Mouse (Mus musculus) hindbrain, postnatal 0 days (tissue): Measurements from ENCODE around the gene Slfn4. TPM values are rescaled to one million over a fixed set of nuclear protein-coding genes. Genes with fewer than 3 reads are reported as not detected.
"Not testable (repeated sequence)": the region's sequence is repeated elsewhere in the genome, so short reads cannot be mapped to it uniquely, and the experiment has no call there.

Experiments used
- ATAC-seq: fragments of 200-750 bp; cut with Nextera tagmentation; 2 replicates; pipeline ENCODE4 v1.8.0; 2017; ENCODE audit warnings: mild to moderate bottlenecking, moderate TSS enrichment, moderate library complexity
- DNase-seq: peaks from one replicate; pipeline ENCODE4 v3.0.0-alpha.2; 2015; ENCODE audit warnings: low spot score
- H3K27ac ChIP-seq: fragments of 300-500 bp; sonication (generic); 2 replicates; pipeline ENCODE4 v1.5.1; 2014; ENCODE audit warnings: mild to moderate bottlenecking
- H3K27me3 ChIP-seq: fragments of 300-500 bp; sonication (generic); 2 replicates; pipeline ENCODE4 v1.6.1; 2014; ENCODE audit warnings: low read length, mixed read lengths; ENCODE audit not compliant: insufficient read depth
- H3K36me3 ChIP-seq: fragments of 300-500 bp; sonication (generic); 2 replicates; pipeline ENCODE4 v1.6.1; 2014; ENCODE audit warnings: low read length, mixed read lengths; ENCODE audit not compliant: insufficient read depth
- H3K4me1 ChIP-seq: fragments of 300-500 bp; sonication (generic); 2 replicates; pipeline ENCODE4 v1.6.1; 2014; ENCODE audit warnings: antibody characterized with exemption, low read length, mixed read lengths; ENCODE audit not compliant: insufficient read depth
- H3K4me2 ChIP-seq: fragments of 300-500 bp; sonication (generic); 2 replicates; pipeline ENCODE4 v1.6.1; 2014; ENCODE audit warnings: low read depth, mild to moderate bottlenecking, low read length, moderate library complexity, mixed read lengths
- H3K4me3 ChIP-seq: fragments of 300-500 bp; sonication (generic); 2 replicates; pipeline ENCODE4 v1.5.1; 2014; ENCODE audit warnings: low read length
- H3K9ac ChIP-seq: fragments of 300-500 bp; sonication (generic); replicated peaks from 2 replicates; pipeline ENCODE4 v1.6.1; 2014; ENCODE audit warnings: mild to moderate bottlenecking, low read length, moderate library complexity, mixed read lengths
- H3K9me3 ChIP-seq: fragments of 300-500 bp; sonication (generic); 2 replicates; pipeline ENCODE4 v1.6.1; 2016; ENCODE audit warnings: low read length, mixed read lengths
- CTCF ChIP-seq: IDR thresholded peaks from 2 replicates; pipeline ENCODE4 v1.5.1; 2016; ENCODE audit warnings: antibody characterized with exemption, control low read depth, low read depth
- WGBS: fragments of 180-500 bp; shearing (Covaris S2); extraction: QIAGEN DNeasy Blood & Tissue Kit; methylation state at CpG from one replicate; pipeline ENCODE4 v1.1.7; 2014; 5-methylcytosine and 5-hydroxymethylcytosine counted together
- polyA plus RNA-seq: library from polyadenylated mRNA; unstranded; fragments of >200 nt; fragmentation: Nextera tagmentation; extraction: Ambion mirVana; gene quantifications from 2 replicates; pipeline ENCODE4 v1.2.1, GENCODE M21; 2015
- total RNA-seq: library from RNA; depleted of rRNA; stranded (reverse); fragments of >200 nt; gene quantifications from 2 replicates; pipeline ENCODE4 v1.2.3, GENCODE M21; 2014; rRNA removed

Slfn4 gene
- total and polyA plus RNA-seq, 2 experiments from 2014 or later, result 0.08 to 0.21 TPM

DNA sequence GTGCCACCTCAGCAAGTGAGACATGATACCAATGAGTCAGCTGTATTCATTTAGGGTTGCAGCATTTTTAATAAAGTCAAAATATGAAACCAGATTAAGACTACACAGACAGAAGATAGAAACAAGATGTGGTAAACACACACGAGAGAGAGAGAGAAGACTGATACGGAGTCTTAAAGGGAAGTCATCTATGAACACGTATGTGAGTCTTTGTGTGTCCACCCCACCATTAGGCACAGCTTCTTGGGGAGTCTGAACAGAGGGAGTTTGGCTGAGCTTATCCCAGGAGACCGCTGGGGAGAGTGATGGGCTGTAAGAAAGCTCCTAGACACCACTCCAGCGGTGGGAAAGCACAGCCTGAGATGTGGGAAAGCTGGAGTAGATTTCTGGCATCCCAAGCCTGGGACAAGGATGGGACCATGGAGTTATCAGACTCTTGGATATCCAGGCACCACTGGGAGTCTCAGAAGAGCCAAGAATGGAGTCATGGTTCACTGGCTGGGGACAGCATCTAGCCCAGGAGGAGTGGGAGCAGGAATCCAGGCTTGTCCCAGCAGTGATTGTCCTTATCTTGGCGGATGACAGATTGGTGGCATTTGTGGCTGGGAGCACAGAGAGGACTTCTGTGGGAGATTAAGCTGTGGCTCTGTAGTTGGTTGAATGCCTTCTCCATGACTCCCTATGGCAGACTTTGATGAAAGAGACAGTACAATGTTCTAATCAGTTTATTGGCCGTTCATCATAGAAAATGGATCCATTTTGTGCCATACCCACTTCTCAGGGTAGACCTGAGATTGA lies 53.1 kb downstream of the Slfn4 start:
- Histone ChIP-seq H3K9ac (no peak overlapping the region), H3K4me3 (no peak overlapping the region), H3K9me3 (no peaks in the 10 kb centered on the region), H3K27ac (no peak overlapping the region), H3K4me1 (no peaks in the 10 kb centered on the region), H3K27me3 (no peaks in the 10 kb centered on the region), H3K36me3 (no peaks in the 10 kb centered on the region), H3K4me2 (no peak overlapping the region)
- DNase-seq, result no peak
- 84% methylated on average over 7 of the region's 7 CpGs for WGBS
- TF ChIP-seq CTCF, result no peak
- ATAC-seq, result no peak

DNA sequence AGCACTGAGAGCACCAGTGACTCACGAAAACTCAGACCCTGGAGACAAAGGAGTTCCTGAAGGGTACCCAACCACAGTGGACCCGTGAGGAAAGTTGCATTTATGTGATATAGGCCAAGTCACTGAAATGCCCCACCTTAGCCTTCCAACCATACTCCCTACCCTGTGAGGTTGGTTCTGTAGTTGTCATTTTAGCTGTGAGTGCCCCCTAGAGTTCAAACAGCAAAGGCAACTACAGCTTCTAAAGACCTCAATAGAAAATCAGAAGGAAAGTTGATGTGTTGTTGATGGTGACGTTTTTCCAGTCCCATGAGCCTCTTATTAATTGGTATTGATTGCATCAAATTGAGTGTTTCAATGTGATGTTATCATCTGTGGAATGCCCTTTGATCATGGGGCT lies 56.0 kb downstream of the Slfn4 start:
- no peaks in the 10 kb centered on the region for H3K9me3 ChIP-seq
- no peaks in the 10 kb centered on the region for H3K27me3 ChIP-seq
- WGBS, result 75% methylated on average over 3 of the region's 3 CpGs
- H3K4me2 ChIP-seq, result no peak overlapping the region
- ATAC-seq, result no peak
- H3K4me1 ChIP-seq, result no peaks in the 10 kb centered on the region
- no peak overlapping the region for H3K27ac ChIP-seq
- H3K4me3 ChIP-seq, result no peak overlapping the region
- H3K36me3 ChIP-seq, result no peaks in the 10 kb centered on the region
- no peak overlapping the region for H3K9ac ChIP-seq
- no peak; the same call in 1 of the 2 replicates for TF ChIP-seq CTCF
- DNase-seq, result no peak

DNA sequence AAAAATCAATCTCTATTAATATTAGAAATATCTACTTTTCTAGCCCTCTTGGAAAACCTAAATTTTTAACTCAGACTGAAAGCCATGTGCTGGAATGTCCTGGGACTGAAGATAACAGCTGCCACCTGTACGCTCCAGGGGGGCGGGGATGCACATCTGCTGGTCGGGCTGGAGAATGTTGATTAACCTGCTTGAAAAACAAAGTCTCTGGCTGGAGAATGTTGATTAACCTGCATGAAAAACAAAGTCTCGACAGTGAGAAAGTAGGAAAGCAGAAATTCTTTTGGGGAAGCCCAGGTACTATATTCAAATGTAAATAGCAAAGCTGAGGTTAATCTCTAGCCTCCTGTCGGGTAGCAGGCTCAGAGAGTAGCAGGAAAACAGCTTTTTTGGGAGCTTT lies 58.6 kb downstream of the Slfn4 start:
- WGBS, result 53% methylated on average over 5 of the region's 5 CpGs
- H3K36me3 ChIP-seq, H3K9ac ChIP-seq, ATAC-seq, DNase-seq, H3K4me2 ChIP-seq, H3K4me3 ChIP-seq, H3K9me3 ChIP-seq, H3K27me3 ChIP-seq, H3K4me1 ChIP-seq, H3K27ac ChIP-seq: not testable (repeated sequence)

DNA sequence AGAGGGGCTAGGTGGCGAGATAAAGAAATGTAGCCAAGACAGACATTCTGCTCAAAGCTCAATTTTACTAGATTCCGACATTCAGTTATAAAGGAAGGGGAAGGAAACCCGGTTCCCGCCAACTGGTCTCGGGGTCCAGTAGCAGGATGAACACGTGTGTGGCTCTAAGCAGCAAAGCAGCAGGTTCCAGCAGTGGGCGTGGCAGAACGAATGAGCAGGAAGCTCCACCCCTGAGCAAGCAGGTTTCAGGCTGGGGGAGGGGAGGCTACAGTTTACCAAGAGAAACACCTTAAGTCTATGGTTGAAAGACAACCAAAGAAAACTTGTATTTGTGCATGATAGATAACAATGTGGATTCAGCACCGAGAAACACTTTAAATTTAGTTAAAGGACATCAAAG lies 62.4 kb downstream of the Slfn4 start:
- not testable (repeated sequence) for H3K9ac ChIP-seq, DNase-seq, H3K36me3 ChIP-seq, H3K27me3 ChIP-seq, H3K4me2 ChIP-seq, ATAC-seq, H3K4me3 ChIP-seq, H3K27ac ChIP-seq, H3K4me1 ChIP-seq, H3K9me3 ChIP-seq
- 83% methylated on average over 9 of the region's 9 CpGs for WGBS

GRCm38 (mm10) chr11:83238389-83238788 lies 63.4 kb downstream of the Slfn4 start:
- H3K9ac ChIP-seq, result no peak overlapping the region
- 86% methylated on average over 2 of the region's 2 CpGs for WGBS

DNA sequence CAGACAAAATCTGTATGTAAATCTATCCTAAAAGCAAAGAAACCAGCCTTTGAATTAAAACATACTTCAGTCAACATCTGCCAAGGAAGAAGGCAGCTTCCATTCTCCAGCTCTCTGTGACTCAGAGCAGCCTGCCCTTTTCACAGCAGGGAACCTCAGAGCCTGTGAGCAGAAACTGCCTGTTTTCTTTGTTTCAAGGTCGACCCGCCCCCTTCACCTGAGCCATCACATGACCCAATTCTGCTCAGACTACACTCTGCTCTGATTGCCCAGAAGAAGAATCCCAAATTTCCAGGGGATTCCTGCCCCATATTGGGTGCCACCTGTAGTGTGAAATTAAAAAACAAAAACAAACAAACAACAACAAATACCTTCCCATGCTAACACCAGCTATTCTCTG lies 64.8 kb downstream of the Slfn4 start:
- H3K36me3 ChIP-seq, result no peaks in the 10 kb centered on the region
- no peaks in the 10 kb centered on the region for H3K4me1 ChIP-seq
- DNase-seq (no peak), ATAC-seq (no peak)
- no peaks in the 10 kb centered on the region for H3K9me3 ChIP-seq
- 14% methylated on average over 2 of the region's 2 CpGs for WGBS
- no peak overlapping the region for H3K27ac ChIP-seq
- no peak overlapping the region for H3K4me3 ChIP-seq
- no peaks in the 10 kb centered on the region for H3K27me3 ChIP-seq
- H3K9ac ChIP-seq, result no peak overlapping the region
- TF ChIP-seq CTCF, result no peak
- H3K4me2 ChIP-seq, result no peak overlapping the region

More at GRCm38 (mm10) chr11:83238389-83238788, 63.4 kb downstream of the Slfn4 start:
- Histone ChIP-seq H3K27me3 (no peaks in the 10 kb centered on the region), H3K36me3 (no peaks in the 10 kb centered on the region), H3K9me3 (no peaks in the 10 kb centered on the region), H3K4me2 (no peak overlapping the region), H3K4me3 (no peak overlapping the region), H3K27ac (no peak overlapping the region), H3K4me1 (no peaks in the 10 kb centered on the region)
- no peak for TF ChIP-seq CTCF
- DNase-seq, result no peak
- ATAC-seq, result no peak

Other genes with a start within 250 kb of the Slfn4 start
- 1.8 and 2.2 TPM in 2 replicates for gene Slfn5, start 223.8 kb upstream of the Slfn4 start, total RNA-seq
- gene Slfn5, start 223.8 kb upstream of the Slfn4 start, polyA plus RNA-seq, result 2.1 and 2.4 TPM in 2 replicates
- 1.5 and 3.2 TPM in 2 replicates for gene Slfn9, start 183.4 kb upstream of the Slfn4 start, total RNA-seq
- 2.2 and 2.4 TPM in 2 replicates for gene Slfn9, start 183.4 kb upstream of the Slfn4 start, polyA plus RNA-seq
- gene Slfn8, start 154.4 kb upstream of the Slfn4 start, total RNA-seq, result 0.42 and 0.83 TPM in 2 replicates
- 0.21 and 0.25 TPM in 2 replicates for gene Slfn8, start 154.4 kb upstream of the Slfn4 start, polyA plus RNA-seq
- 0.36 and 1.7 TPM in 2 replicates for gene Slfn2, start 110.1 kb upstream of the Slfn4 start, total RNA-seq
- 1.6 and 2.0 TPM in 2 replicates for gene Slfn2, start 110.1 kb upstream of the Slfn4 start, polyA plus RNA-seq
- not detected in 2 replicates for gene Slfn1, start 58.3 kb upstream of the Slfn4 start, total RNA-seq
- 0.08 and 0.09 TPM in 2 replicates for gene Slfn1, start 58.3 kb upstream of the Slfn4 start, polyA plus RNA-seq
- 0.26 TPM in 1 of 2 replicates, not detected in the other for gene Slfn3, start 16.1 kb downstream of the Slfn4 start, total RNA-seq
- gene Slfn3, start 16.1 kb downstream of the Slfn4 start, polyA plus RNA-seq, result 0.23 TPM in 2 replicates
- not detected in 2 replicates for gene Slfn14, start 111.5 kb downstream of the Slfn4 start, total RNA-seq
- gene Slfn14, start 111.5 kb downstream of the Slfn4 start, polyA plus RNA-seq, result 0.05 TPM in 1 of 2 replicates, not detected in the other
- gene Ap2b1, start 123.8 kb downstream of the Slfn4 start, total RNA-seq, result 208 and 209 TPM in 2 replicates
- gene Ap2b1, start 123.8 kb downstream of the Slfn4 start, polyA plus RNA-seq, result 86.3 and 94.8 TPM in 2 replicates
- gene Pex12, start 127.4 kb downstream of the Slfn4 start, total RNA-seq, result 10.5 and 15.5 TPM in 2 replicates
- 11.5 and 12.8 TPM in 2 replicates for gene Pex12, start 127.4 kb downstream of the Slfn4 start, polyA plus RNA-seq
- 122 and 128 TPM in 2 replicates for gene Rasl10b, start 234.0 kb downstream of the Slfn4 start, total RNA-seq
- gene Rasl10b, start 234.0 kb downstream of the Slfn4 start, polyA plus RNA-seq, result 42.2 and 44.6 TPM in 2 replicates